Mouse (Mus musculus): ENCODE results near the gene Tspan3. TPM values are rescaled to one million over a fixed set of nuclear protein-coding genes. Genes with fewer than 3 reads are reported as not detected.

Tspan3 gene
- polyA plus RNA-seq (2014; fragmentation: Nextera tagmentation; extraction: Ambion mirVana) = 418 and 533 TPM in 2 replicates

DNA sequence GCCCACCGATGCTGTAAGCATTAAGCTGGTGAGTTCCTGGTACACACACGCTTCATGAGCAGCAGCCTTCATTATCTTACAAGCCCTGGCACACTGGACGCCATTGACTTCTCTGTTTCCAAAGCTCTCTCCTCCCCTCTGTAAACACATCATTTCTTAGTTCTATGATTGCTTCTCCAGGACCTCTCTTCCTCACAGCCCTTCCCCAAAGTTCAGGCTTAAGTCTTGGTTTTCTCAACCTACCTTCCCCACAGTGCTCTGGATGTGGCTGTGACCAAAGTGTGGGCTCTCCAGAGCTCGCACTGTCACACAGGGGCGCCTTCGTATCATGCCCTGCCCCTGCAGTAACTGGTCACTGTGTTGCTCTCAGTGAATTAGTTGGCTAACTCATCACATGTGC is at the start of gene Tspan3:
Gene Tspan3, minus strand, starts transcription at position 101 of the 400 bp plus-strand sequence.
- Histone ChIP-seq H3K36me3 (ENCODE audit: control insufficient read depth, insufficient read depth, low read length) (no peaks in the 10 kb centered on the region), H3K27ac (ENCODE audit: low read depth, low read length) (no peak within 1 kb of the TSS), H3K4me3 (ENCODE audit: low read length) (no peak within 1 kb of the TSS), H3K27me3 (ENCODE audit: control insufficient read depth, insufficient read depth, low read length) (no peaks in the 10 kb centered on the region), H3K4me2 (replicated peaks; ENCODE audit: low read depth, low read length) (no peak within 1 kb of the TSS), H3K4me1 (ENCODE audit: control insufficient read depth, insufficient read depth, low read length) (no peaks in the 10 kb centered on the region), H3K9ac (ENCODE audit: low read depth, low read length) (no peak within 1 kb of the TSS; the same call in 1 of the 2 replicates), H3K9me3 (ENCODE audit: control insufficient read depth, low read length) (no peaks in the 10 kb centered on the region)
- WGBS = 94% methylated on average over 6 of the region's 6 CpGs
- no peak for ATAC-seq (ENCODE audit: low FRiP score, low TSS enrichment)

DNA sequence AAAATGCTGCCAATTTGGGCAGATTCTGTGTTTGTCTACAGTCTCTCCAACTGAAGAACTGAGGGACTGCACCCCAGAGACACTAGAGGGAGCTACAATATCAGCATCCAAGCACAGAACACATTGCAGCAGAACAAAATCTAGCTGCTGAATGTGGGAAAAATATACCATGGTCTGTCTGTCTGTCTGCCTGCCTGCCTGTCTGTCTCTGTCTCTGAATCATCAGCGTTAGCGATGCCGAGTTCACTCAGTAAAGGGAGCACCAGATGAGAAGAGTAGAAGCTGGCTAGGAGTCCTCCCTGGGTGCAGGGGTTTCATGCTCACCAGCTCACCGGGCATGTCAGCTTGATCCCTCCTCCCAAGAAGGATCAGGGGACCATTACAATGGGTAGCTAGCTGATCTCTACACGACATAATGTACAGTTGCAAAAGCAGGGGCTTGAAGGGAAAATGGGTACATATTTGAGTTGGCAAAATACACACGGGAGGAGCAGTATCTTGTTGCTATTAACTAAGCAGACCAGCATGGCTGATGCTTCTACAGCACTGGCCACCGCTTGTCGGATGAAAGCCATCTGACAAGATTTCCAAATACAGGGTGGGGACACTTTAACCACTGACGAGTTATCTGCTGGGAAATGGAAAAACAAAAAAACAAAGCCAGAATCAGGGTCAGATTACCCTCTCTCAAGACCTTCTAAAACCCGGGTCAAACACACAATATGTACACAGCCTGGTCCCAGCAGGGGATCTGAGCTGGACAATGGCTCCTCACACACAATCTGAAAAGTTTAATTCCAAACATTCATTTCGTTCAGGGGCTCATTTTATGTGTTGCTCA is 48.4 kb upstream of the Tspan3 start:
- WGBS = 39% methylated on average over 11 of the region's 11 CpGs
- no peak for ATAC-seq (ENCODE audit: low FRiP score, low TSS enrichment)
- Histone ChIP-seq H3K27me3 (ENCODE audit: control insufficient read depth, insufficient read depth, low read length) (no peaks in the 10 kb centered on the region), H3K27ac (ENCODE audit: low read depth, low read length) (no peak overlapping the region), H3K4me1 (ENCODE audit: control insufficient read depth, insufficient read depth, low read length) (0 out of 2 replicates have a peak, but pooled peaks cover 5% of the 10 kb centered on the region), H3K9ac (ENCODE audit: low read depth, low read length) (no peak overlapping the region), H3K9me3 (ENCODE audit: control insufficient read depth, low read length) (no peaks in the 10 kb centered on the region), H3K4me2 (replicated peaks; ENCODE audit: low read depth, low read length) (no peak overlapping the region), H3K36me3 (ENCODE audit: control insufficient read depth, insufficient read depth, low read length) (no peaks in the 10 kb centered on the region), H3K4me3 (ENCODE audit: low read length) (no peak overlapping the region)

DNA sequence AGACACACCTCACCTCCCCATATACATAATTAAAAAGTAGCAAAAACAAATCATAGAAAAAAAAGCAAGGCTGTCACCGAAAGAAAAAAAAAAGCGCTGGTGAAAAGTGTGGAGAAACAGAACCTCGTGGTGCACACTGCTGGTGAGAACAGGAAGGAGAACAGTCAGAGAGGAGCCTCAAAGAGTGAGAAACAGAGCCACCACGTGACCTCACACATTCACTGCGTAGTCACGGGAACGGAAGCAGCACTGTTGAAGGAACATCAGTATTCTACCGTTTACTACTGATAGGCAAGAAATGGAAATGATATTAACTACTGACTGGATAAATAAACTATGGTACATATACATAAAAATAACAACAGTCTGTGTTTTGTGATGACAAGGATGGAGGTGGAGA is 43.5 kb upstream of the Tspan3 start:
- H3K4me2 ChIP-seq (replicated peaks; ENCODE audit: low read depth, low read length) = no peak overlapping the region
- H3K27me3 ChIP-seq (ENCODE audit: control insufficient read depth, insufficient read depth, low read length) = no peaks in the 10 kb centered on the region

DNA sequence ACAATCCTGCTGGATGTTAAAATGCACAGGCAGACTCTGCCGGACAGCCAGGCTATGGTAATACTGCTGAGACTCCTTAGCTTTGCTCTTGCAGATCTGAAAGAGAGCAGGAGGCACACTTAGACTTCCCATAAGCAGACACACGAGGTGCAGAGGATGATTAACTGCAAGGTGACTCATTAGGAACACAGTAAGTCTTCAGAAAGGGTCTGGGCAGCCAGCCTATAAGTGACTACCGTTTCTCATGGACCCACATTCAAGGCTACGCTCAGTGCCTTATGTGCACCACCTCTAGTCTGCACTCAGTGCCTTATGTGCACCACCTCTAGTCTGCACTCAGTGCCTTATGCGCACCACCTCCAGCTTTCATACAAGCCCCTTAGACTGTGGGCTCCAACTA is 42.2 kb upstream of the Tspan3 start:
- Histone ChIP-seq H3K27ac (ENCODE audit: low read depth, low read length) (no peak overlapping the region), H3K27me3 (ENCODE audit: control insufficient read depth, insufficient read depth, low read length) (no peaks in the 10 kb centered on the region), H3K4me3 (ENCODE audit: low read length) (no peak overlapping the region), H3K4me1 (ENCODE audit: control insufficient read depth, insufficient read depth, low read length) (no peaks in the 10 kb centered on the region), H3K4me2 (replicated peaks; ENCODE audit: low read depth, low read length) (no peak overlapping the region), H3K36me3 (ENCODE audit: control insufficient read depth, insufficient read depth, low read length) (peaks cover 19% of the 10 kb centered on the region), H3K9me3 (ENCODE audit: control insufficient read depth, low read length) (no peaks in the 10 kb centered on the region), H3K9ac (ENCODE audit: low read depth, low read length) (no peak overlapping the region)
- no peak for ATAC-seq (ENCODE audit: low FRiP score, low TSS enrichment)
- 79% methylated on average over 5 of the region's 5 CpGs for WGBS

More for the DNA sequence above, 43.5 kb upstream of the Tspan3 start:
- H3K9ac ChIP-seq (ENCODE audit: low read depth, low read length) = no peak overlapping the region
- 0 out of 2 replicates have a peak, but pooled peaks cover 3% of the 10 kb centered on the region for H3K4me1 ChIP-seq (ENCODE audit: control insufficient read depth, insufficient read depth, low read length)
- H3K4me3 ChIP-seq (ENCODE audit: low read length) = no peak overlapping the region
- peaks cover 19% of the 10 kb centered on the region for H3K36me3 ChIP-seq (ENCODE audit: control insufficient read depth, insufficient read depth, low read length)
- WGBS = 86% methylated on average over 8 of the region's 8 CpGs
- no peaks in the 10 kb centered on the region for H3K9me3 ChIP-seq (ENCODE audit: control insufficient read depth, low read length)
- H3K27ac ChIP-seq (ENCODE audit: low read depth, low read length) = no peak overlapping the region
- ATAC-seq (ENCODE audit: low FRiP score, low TSS enrichment) = no peak

DNA sequence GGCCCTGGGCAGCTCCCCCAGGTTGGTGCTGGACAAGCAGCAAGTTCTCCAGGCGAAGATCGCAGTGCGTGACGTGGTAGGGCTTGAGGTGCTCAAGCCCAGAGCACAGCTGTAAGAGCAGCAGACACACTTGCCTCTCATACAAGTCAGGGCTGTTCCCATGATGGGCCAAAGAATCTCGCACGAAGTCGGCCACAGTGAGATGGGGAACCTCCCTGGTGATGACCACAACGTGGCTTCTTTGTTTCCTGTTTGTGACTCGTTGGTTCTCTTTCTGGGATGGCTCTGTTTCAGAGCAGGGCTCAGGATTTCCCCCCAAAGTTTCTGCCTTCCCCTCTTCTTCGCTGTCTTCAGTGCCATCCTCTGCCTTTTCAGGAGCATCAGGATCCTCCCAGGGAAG is 41.8 kb upstream of the Tspan3 start:
- no peak overlapping the region for H3K4me3 ChIP-seq (ENCODE audit: low read length)
- no peak overlapping the region for H3K4me2 ChIP-seq (replicated peaks; ENCODE audit: low read depth, low read length)
- ATAC-seq (ENCODE audit: low FRiP score, low TSS enrichment) = no peak
- H3K36me3 ChIP-seq (ENCODE audit: control insufficient read depth, insufficient read depth, low read length) = peaks cover 19% of the 10 kb centered on the region
- no peak overlapping the region for H3K9ac ChIP-seq (ENCODE audit: low read depth, low read length)
- H3K27me3 ChIP-seq (ENCODE audit: control insufficient read depth, insufficient read depth, low read length) = no peaks in the 10 kb centered on the region
- no peaks in the 10 kb centered on the region for H3K4me1 ChIP-seq (ENCODE audit: control insufficient read depth, insufficient read depth, low read length)
- 88% methylated on average over 10 of the region's 10 CpGs for WGBS
- no peaks in the 10 kb centered on the region for H3K9me3 ChIP-seq (ENCODE audit: control insufficient read depth, low read length)
- no peak overlapping the region for H3K27ac ChIP-seq (ENCODE audit: low read depth, low read length)

DNA sequence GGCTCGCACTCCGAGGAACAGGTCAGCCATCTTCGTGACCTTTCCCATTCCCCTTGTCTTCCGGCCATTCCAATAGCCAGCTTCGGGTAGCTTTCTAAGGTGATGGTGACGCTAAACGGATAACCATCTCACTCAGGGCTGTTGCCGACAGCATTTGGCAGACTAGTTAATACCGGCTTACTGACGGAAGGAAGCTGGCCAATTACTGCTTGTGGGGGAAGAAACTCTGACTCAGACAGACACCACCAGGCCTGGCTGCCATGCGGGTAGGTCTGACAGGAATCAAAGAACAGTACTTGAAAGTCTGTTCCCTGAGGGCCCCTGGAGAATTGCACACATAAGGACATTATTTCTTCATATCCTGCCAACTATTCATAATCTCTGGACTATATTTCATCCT is 40.1 kb upstream of the Tspan3 start:
- WGBS = 86% methylated on average over 11 of the region's 11 CpGs
- no peaks in the 10 kb centered on the region for H3K4me1 ChIP-seq (ENCODE audit: control insufficient read depth, insufficient read depth, low read length)
- no peak overlapping the region for H3K4me3 ChIP-seq (ENCODE audit: low read length)
- H3K4me2 ChIP-seq (replicated peaks; ENCODE audit: low read depth, low read length) = no peak overlapping the region
- H3K9me3 ChIP-seq (ENCODE audit: control insufficient read depth, low read length) = no peaks in the 10 kb centered on the region
- no peaks in the 10 kb centered on the region for H3K27me3 ChIP-seq (ENCODE audit: control insufficient read depth, insufficient read depth, low read length)
- no peak for ATAC-seq (ENCODE audit: low FRiP score, low TSS enrichment)
- no peak overlapping the region for H3K27ac ChIP-seq (ENCODE audit: low read depth, low read length)
- no peak overlapping the region for H3K9ac ChIP-seq (ENCODE audit: low read depth, low read length)
- H3K36me3 ChIP-seq (ENCODE audit: control insufficient read depth, insufficient read depth, low read length) = peaks cover 19% of the 10 kb centered on the region

DNA sequence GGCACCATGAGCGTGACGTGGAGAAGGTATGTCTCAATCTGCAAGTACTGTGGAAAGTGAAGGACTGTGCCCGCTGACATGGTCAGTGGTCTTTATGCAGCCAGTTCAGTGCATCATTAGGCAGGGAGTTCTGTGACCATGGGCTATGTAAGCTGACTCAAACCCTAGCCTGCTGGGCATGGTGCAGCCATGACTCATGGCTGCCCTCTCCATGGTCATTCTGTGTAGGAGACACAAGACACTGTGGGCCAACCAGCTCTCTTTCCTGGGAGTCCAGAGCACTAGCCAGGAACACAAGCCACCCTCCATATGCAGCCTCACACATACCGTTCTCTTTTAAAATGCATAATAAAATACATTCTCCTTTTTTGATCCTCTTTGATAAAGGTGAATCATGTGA is 39.0 kb upstream of the Tspan3 start:
- WGBS = 94% methylated on average over 4 of the region's 4 CpGs
- Histone ChIP-seq H3K9ac (ENCODE audit: low read depth, low read length) (no peak overlapping the region), H3K4me3 (ENCODE audit: low read length) (no peak overlapping the region), H3K4me2 (replicated peaks; ENCODE audit: low read depth, low read length) (no peak overlapping the region), H3K9me3 (ENCODE audit: control insufficient read depth, low read length) (no peaks in the 10 kb centered on the region), H3K36me3 (ENCODE audit: control insufficient read depth, insufficient read depth, low read length) (peaks cover 19% of the 10 kb centered on the region), H3K4me1 (ENCODE audit: control insufficient read depth, insufficient read depth, low read length) (no peaks in the 10 kb centered on the region), H3K27me3 (ENCODE audit: control insufficient read depth, insufficient read depth, low read length) (no peaks in the 10 kb centered on the region), H3K27ac (ENCODE audit: low read depth, low read length) (no peak overlapping the region)
- ATAC-seq (ENCODE audit: low FRiP score, low TSS enrichment) = no peak

DNA sequence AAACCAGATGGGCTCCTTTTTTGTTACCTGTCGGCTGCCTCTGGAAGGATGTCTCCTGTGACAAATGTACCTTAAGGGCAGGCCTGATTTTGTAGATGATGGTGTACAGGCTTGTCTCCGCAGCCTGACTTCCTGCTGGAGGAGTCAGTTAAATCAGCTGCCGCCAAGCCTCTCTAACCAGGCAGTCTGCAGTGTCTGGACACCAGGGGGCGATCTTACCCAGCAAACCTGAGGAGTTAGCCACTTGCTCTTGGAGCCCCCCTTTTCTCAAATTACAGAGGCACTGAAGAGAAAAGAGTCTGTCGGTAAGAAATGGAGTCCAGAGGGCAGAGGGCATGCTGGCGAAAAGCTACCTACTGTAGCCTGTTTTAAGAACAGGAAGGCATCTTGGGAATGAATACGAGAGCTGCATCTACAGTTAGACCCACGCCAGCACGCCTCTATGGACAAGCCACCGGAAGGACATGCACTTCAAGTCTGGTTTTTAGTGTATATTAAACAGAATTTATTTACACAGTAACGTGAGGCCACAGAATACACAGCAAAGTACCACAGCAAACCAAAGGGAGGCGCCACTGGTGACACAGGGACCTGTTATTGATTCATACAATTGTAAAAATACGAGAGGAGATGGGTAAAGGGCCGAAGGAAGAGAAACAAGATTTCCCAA is 35.5 kb upstream of the Tspan3 start:
- H3K4me3 ChIP-seq (ENCODE audit: low read length) = no peak overlapping the region
- WGBS = 20% methylated on average over 14 of the region's 14 CpGs
- peak overlapping the region; percentile 15; the same call in 1 of the 2 replicates for H3K4me2 ChIP-seq (replicated peaks; ENCODE audit: low read depth, low read length)
- no peaks in the 10 kb centered on the region for H3K9me3 ChIP-seq (ENCODE audit: control insufficient read depth, low read length)
- H3K27ac ChIP-seq (ENCODE audit: low read depth, low read length) = no peak overlapping the region
- H3K27me3 ChIP-seq (ENCODE audit: control insufficient read depth, insufficient read depth, low read length) = no peaks in the 10 kb centered on the region
- H3K4me1 ChIP-seq (ENCODE audit: control insufficient read depth, insufficient read depth, low read length) = no peaks in the 10 kb centered on the region
- peaks cover 5% of the 10 kb centered on the region; the same call in 1 of the 2 replicates for H3K36me3 ChIP-seq (ENCODE audit: control insufficient read depth, insufficient read depth, low read length)
- peak; percentile 81 for ATAC-seq (ENCODE audit: low FRiP score, low TSS enrichment)
- peak overlapping the region; percentile 18 for H3K9ac ChIP-seq (ENCODE audit: low read depth, low read length)

DNA sequence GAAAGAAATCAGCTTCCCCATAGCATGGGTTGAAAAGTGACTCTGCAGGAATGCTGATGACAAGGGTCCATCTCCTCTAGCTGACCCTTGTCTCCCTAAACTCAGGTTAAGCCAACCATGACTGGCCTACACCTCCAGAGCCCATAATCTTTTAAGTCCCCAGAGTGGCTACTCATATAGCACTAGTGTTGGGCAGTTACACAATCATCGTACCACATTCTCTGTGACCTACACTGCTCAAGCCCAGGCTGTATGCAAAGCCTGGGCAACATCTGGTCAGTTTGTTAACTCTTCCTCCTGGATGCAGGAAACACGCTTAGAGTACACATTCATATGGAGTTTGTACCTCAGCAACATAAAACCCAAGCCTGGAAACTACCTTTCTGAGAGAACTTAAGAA is 34.9 kb upstream of the Tspan3 start:
- WGBS = 65% methylated on average over 2 of the region's 2 CpGs
- no peak overlapping the region for H3K27ac ChIP-seq (ENCODE audit: low read depth, low read length)
- H3K4me2 ChIP-seq (replicated peaks; ENCODE audit: low read depth, low read length) = no peak overlapping the region
- H3K36me3 ChIP-seq (ENCODE audit: control insufficient read depth, insufficient read depth, low read length) = peaks cover 3% of the 10 kb centered on the region; the same call in 1 of the 2 replicates
- no peaks in the 10 kb centered on the region for H3K27me3 ChIP-seq (ENCODE audit: control insufficient read depth, insufficient read depth, low read length)
- H3K4me1 ChIP-seq (ENCODE audit: control insufficient read depth, insufficient read depth, low read length) = no peaks in the 10 kb centered on the region
- no peak for ATAC-seq (ENCODE audit: low FRiP score, low TSS enrichment)
- no peak overlapping the region for H3K4me3 ChIP-seq (ENCODE audit: low read length)
- H3K9ac ChIP-seq (ENCODE audit: low read depth, low read length) = peak overlapping the region; percentile 18; the same call in 1 of the 2 replicates
- H3K9me3 ChIP-seq (ENCODE audit: control insufficient read depth, low read length) = no peaks in the 10 kb centered on the region

Measured in kidney, embryonic 14.5 days (tissue).